Mouse (Mus musculus): ENCODE data around the gene Mical3.

GRCm38 (mm10) chr6:121048696-121049095 lies 82.1 kb downstream of the Mical3 start:
- TF ChIP-seq POLR2A (IDR thresholded peaks at IDR 0.05; ENCODE audit: insufficient read depth, low read depth, low read length): no peak
- no peak for TF ChIP-seq CTCF (IDR thresholded peaks at IDR 0.05)
- no peak for TF ChIP-seq EP300 (IDR thresholded peaks at IDR 0.05; ENCODE audit: insufficient read depth, low read depth, low read length)
